Mouse (Mus musculus): ENCODE data around the gene 1700008O03Rik. TPM values are rescaled to one million over a fixed set of nuclear protein-coding genes. Genes with fewer than 3 reads are reported as not detected.

Gene 1700008O03Rik
- polyA plus RNA-seq, 1 experiment from 2014 or later = 0.93 TPM

- Histone ChIP-seq H3K27me3 (replicated peaks; ENCODE audit: control insufficient read depth, insufficient read depth, low read length) (peaks cover 45% of the 10 kb centered on the region), H3K9ac (ENCODE audit: low read depth, low read length) (no peak overlapping the region), H3K4me3 (ENCODE audit: low read depth, low read length) (no peak overlapping the region), H3K36me3 (ENCODE audit: control insufficient read depth, insufficient read depth, low read length) (no peaks in the 10 kb centered on the region), H3K9me3 (ENCODE audit: control insufficient read depth, low read length) (no peaks in the 10 kb centered on the region), H3K4me2 (no peak overlapping the region), H3K27ac (ENCODE audit: low read depth, low read length) (no peak overlapping the region), H3K4me1 (replicated peaks; ENCODE audit: control insufficient read depth, insufficient read depth, low read length) (no peaks in the 10 kb centered on the region; the same call in 1 of the 2 replicates)
- DNase-seq (ENCODE audit: low spot score) = no peak
- 58% methylated on average over 3 of the region's 3 CpGs for WGBS
- no peak for ATAC-seq (replicated peaks; ENCODE audit: low FRiP score)
These were observed 53.3 kb downstream of the 1700008O03Rik start for GRCm38 (mm10) chr7:44332336-44332735.

DNA sequence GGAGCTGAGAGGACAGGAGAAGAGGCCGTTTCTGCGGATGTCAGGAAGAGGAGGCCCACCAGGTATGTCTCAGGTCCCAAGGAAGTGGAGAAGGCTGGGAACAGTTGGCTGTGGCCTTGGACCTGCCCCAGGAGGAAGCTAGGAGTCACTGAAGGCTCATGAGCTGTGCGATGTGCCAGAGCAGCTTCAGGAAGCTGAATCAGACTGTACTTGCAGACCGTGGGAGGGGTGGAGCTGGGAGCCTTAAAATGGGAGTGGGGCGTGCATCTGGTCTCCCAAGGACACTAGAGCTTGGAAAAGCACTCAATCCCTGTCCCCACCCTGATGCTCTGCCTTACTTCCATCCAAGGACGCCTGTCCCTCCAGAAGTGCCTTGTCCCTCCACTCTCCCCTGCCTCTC lies 59.0 kb downstream of the 1700008O03Rik start:
- no peak overlapping the region for H3K4me2 ChIP-seq
- no peaks in the 10 kb centered on the region for H3K4me1 ChIP-seq (replicated peaks; ENCODE audit: control insufficient read depth, insufficient read depth, low read length)
- no peaks in the 10 kb centered on the region for H3K9me3 ChIP-seq (ENCODE audit: control insufficient read depth, low read length)
- no peak overlapping the region for H3K9ac ChIP-seq (ENCODE audit: low read depth, low read length)
- ATAC-seq (replicated peaks; ENCODE audit: low FRiP score) (no peak), DNase-seq (ENCODE audit: low spot score) (no peak)
- no peak overlapping the region for H3K4me3 ChIP-seq (ENCODE audit: low read depth, low read length)
- 45% methylated on average over 6 of the region's 6 CpGs for WGBS
- H3K36me3 ChIP-seq (ENCODE audit: control insufficient read depth, insufficient read depth, low read length) = no peaks in the 10 kb centered on the region
- no peak overlapping the region for H3K27ac ChIP-seq (ENCODE audit: low read depth, low read length)
- peaks cover 19% of the 10 kb centered on the region for H3K27me3 ChIP-seq (replicated peaks; ENCODE audit: control insufficient read depth, insufficient read depth, low read length)

DNA sequence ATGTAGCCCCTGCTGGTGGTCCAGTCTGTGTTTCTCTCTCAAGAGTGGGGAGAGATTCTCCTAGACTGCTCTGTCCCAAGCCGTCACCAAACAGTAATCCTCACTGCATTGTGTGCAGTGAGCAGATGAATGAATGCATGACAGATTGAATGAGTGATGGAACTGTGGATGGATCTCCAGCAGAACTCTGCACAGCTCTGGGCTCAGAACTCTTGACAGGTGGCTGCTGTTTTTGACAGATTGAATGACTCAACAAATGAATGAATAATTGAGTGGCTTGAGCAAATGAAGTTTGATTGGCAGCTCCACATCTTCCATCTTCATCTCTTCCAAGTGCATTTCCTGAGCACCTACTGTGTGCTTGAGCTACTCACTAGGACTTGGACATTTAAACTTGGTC lies 63.3 kb downstream of the 1700008O03Rik start:
- DNase-seq (ENCODE audit: low spot score) (no peak), ATAC-seq (replicated peaks; ENCODE audit: low FRiP score) (no peak)
- H3K9me3 ChIP-seq (ENCODE audit: control insufficient read depth, low read length) = no peaks in the 10 kb centered on the region
- WGBS = 73% methylated on average over 1 of the region's 1 CpGs
- no peak overlapping the region for H3K4me3 ChIP-seq (ENCODE audit: low read depth, low read length)
- H3K4me2 ChIP-seq = no peak overlapping the region
- H3K36me3 ChIP-seq (ENCODE audit: control insufficient read depth, insufficient read depth, low read length) = no peaks in the 10 kb centered on the region
- H3K9ac ChIP-seq (ENCODE audit: low read depth, low read length) = no peak overlapping the region
- no peaks in the 10 kb centered on the region for H3K4me1 ChIP-seq (replicated peaks; ENCODE audit: control insufficient read depth, insufficient read depth, low read length)
- H3K27me3 ChIP-seq (replicated peaks; ENCODE audit: control insufficient read depth, insufficient read depth, low read length) = peaks cover 15% of the 10 kb centered on the region
- H3K27ac ChIP-seq (ENCODE audit: low read depth, low read length) = no peak overlapping the region

DNA sequence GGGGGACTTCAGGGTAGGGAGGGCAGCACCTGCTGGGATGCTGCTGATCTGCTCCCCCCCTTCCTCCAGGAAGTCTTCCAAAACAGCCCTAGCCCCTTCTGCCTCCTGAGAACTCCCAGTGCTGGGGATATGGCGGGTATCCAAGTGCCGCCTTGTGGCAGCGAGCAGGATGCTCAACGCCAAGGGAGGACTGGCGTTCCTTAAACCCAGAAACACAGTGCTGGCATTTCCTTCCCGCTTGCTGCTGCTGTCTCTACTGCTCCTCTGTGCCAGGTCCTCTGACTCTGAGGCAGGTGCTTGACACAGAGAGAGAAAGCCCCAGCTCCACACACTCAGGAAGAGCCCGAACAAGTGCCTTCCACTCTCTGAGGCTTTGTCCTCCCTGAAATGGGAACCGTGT lies 64.7 kb downstream of the 1700008O03Rik start:
- no peak for ATAC-seq (replicated peaks; ENCODE audit: low FRiP score)
- 50% methylated on average over 8 of the region's 8 CpGs for WGBS
- H3K9ac ChIP-seq (ENCODE audit: low read depth, low read length) = no peak overlapping the region
- no peaks in the 10 kb centered on the region for H3K4me1 ChIP-seq (replicated peaks; ENCODE audit: control insufficient read depth, insufficient read depth, low read length)
- H3K4me3 ChIP-seq (ENCODE audit: low read depth, low read length) = no peak overlapping the region
- no peaks in the 10 kb centered on the region for H3K36me3 ChIP-seq (ENCODE audit: control insufficient read depth, insufficient read depth, low read length)
- H3K27me3 ChIP-seq (replicated peaks; ENCODE audit: control insufficient read depth, insufficient read depth, low read length) = peaks cover 11% of the 10 kb centered on the region; the same call in 1 of the 2 replicates
- no peak overlapping the region for H3K27ac ChIP-seq (ENCODE audit: low read depth, low read length)
- no peak overlapping the region for H3K4me2 ChIP-seq
- DNase-seq (ENCODE audit: low spot score) = no peak
- no peaks in the 10 kb centered on the region for H3K9me3 ChIP-seq (ENCODE audit: control insufficient read depth, low read length)

- Histone ChIP-seq H3K4me2 (no peak overlapping the region), H3K9me3 (ENCODE audit: control insufficient read depth, low read length) (no peaks in the 10 kb centered on the region), H3K4me1 (replicated peaks; ENCODE audit: control insufficient read depth, insufficient read depth, low read length) (no peaks in the 10 kb centered on the region), H3K36me3 (ENCODE audit: control insufficient read depth, insufficient read depth, low read length) (no peaks in the 10 kb centered on the region), H3K9ac (ENCODE audit: low read depth, low read length) (no peak overlapping the region), H3K27ac (ENCODE audit: low read depth, low read length) (no peak overlapping the region), H3K4me3 (ENCODE audit: low read depth, low read length) (no peak overlapping the region), H3K27me3 (replicated peaks; ENCODE audit: control insufficient read depth, insufficient read depth, low read length) (peaks cover 19% of the 10 kb centered on the region; the same call in 1 of the 2 replicates)
- DNase-seq (ENCODE audit: low spot score) (no peak), ATAC-seq (replicated peaks; ENCODE audit: low FRiP score) (no peak)
- 23% methylated on average over 4 of the region's 4 CpGs for WGBS
These were observed 67.7 kb downstream of the 1700008O03Rik start for GRCm38 (mm10) chr7:44317913-44318312.

DNA sequence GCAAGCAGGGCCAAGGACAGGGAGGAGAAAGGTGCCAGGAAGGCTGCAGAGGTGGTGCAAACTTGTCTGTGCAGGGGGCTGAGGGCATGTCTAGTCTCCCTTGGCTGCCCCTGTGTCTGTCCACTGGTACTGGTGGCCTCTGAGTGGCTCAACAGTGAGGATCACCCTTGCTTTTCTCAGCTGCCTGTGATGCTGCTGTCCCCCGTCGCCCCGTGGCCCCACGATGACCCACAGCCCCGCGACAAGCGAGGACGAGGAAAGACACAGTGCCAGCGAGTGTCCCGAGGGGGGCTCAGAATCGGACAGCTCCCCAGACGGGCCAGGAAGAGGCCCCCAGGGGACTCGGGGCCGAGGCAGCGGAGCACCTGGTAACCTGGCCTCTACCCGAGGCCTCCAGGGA lies 73.1 kb downstream of the 1700008O03Rik start:
- Histone ChIP-seq H3K27ac (ENCODE audit: low read depth, low read length) (no peak overlapping the region), H3K27me3 (replicated peaks; ENCODE audit: control insufficient read depth, insufficient read depth, low read length) (peaks cover 72% of the 10 kb centered on the region), H3K36me3 (ENCODE audit: control insufficient read depth, insufficient read depth, low read length) (no peaks in the 10 kb centered on the region), H3K9me3 (ENCODE audit: control insufficient read depth, low read length) (no peaks in the 10 kb centered on the region), H3K9ac (ENCODE audit: low read depth, low read length) (no peak overlapping the region), H3K4me1 (replicated peaks; ENCODE audit: control insufficient read depth, insufficient read depth, low read length) (peaks cover 10% of the 10 kb centered on the region), H3K4me3 (ENCODE audit: low read depth, low read length) (no peak overlapping the region), H3K4me2 (no peak overlapping the region)
- WGBS = 50% methylated on average over 16 of the region's 16 CpGs
- no peak for ATAC-seq (replicated peaks; ENCODE audit: low FRiP score)
- no peak for DNase-seq (ENCODE audit: low spot score)

- H3K9ac ChIP-seq (ENCODE audit: low read depth, low read length) = no peak overlapping the region
- no peaks in the 10 kb centered on the region for H3K36me3 ChIP-seq (ENCODE audit: control insufficient read depth, insufficient read depth, low read length)
- peaks cover 74% of the 10 kb centered on the region for H3K27me3 ChIP-seq (replicated peaks; ENCODE audit: control insufficient read depth, insufficient read depth, low read length)
- H3K4me3 ChIP-seq (ENCODE audit: low read depth, low read length) = no peak overlapping the region
- H3K9me3 ChIP-seq (ENCODE audit: control insufficient read depth, low read length) = no peaks in the 10 kb centered on the region
- no peak for ATAC-seq (replicated peaks; ENCODE audit: low FRiP score)
- no peak for DNase-seq (ENCODE audit: low spot score)
- H3K27ac ChIP-seq (ENCODE audit: low read depth, low read length) = no peak overlapping the region
- no peak overlapping the region for H3K4me2 ChIP-seq
- WGBS = 10% methylated on average over 6 of the region's 6 CpGs
- H3K4me1 ChIP-seq (replicated peaks; ENCODE audit: control insufficient read depth, insufficient read depth, low read length) = peaks cover 10% of the 10 kb centered on the region
These were observed 73.8 kb downstream of the 1700008O03Rik start for GRCm38 (mm10) chr7:44311713-44312304.

DNA sequence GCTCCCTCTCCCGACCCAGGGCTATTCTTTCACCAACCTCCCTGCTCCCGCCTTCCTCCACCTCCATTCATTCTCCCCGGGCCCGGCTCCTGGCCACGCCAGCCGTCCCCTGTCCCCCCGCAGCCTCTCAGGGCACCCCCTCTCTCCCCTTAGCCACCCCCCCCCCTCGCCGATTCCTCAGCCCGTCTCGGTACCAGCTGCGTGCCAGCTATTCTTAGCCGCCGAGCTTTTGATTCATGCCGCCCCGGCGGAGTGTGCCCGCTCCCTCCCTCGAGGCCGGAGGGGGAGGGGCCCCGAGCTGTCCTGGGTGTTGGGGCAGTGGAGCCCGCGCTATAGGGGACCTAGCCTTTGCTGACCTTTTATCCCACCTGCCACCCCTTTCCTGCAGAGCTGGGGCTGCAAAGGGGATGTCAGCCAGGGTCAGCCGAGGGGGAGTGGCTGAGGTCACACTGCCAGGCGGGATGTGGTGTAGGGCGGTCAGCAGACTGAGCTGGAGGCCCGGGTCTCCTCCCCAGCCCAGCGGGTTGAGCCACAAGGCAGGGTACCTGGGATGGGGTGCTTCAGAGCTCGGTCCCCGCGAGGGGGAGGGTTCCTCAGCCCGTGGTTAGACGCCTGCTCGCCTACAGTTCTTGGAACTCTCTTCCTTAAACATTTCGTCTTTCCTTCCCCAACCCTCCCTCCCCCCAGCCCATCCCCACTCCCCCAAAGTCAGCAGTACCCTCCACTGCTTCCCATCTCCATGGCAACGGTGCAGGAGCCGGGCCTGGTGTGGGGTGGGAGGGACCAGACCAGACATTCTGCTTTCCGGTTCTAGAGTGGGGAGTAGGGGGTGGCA lies 74.5 kb downstream of the 1700008O03Rik start:
- Histone ChIP-seq H3K9me3 (ENCODE audit: control insufficient read depth, low read length) (no peaks in the 10 kb centered on the region), H3K4me2 (peak overlapping the region; percentile 76), H3K27me3 (replicated peaks; ENCODE audit: control insufficient read depth, insufficient read depth, low read length) (peaks cover 70% of the 10 kb centered on the region), H3K36me3 (ENCODE audit: control insufficient read depth, insufficient read depth, low read length) (no peaks in the 10 kb centered on the region), H3K4me3 (ENCODE audit: low read depth, low read length) (peak overlapping the region; percentile 44), H3K4me1 (replicated peaks; ENCODE audit: control insufficient read depth, insufficient read depth, low read length) (peaks cover 10% of the 10 kb centered on the region), H3K9ac (ENCODE audit: low read depth, low read length) (no peak overlapping the region), H3K27ac (ENCODE audit: low read depth, low read length) (no peak overlapping the region)
- ATAC-seq (replicated peaks; ENCODE audit: low FRiP score) (0 out of 2 replicates have a peak, but pooled peaks have one; percentile 25), DNase-seq (ENCODE audit: low spot score) (no peak)
- WGBS = 2% methylated on average over 38 of the region's 38 CpGs

All from liver, embryonic 11.5 days (tissue).